Mouse (Mus musculus): ENCODE measurements around the gene Zfp993. TPM values are rescaled to one million over a fixed set of nuclear protein-coding genes. Genes with fewer than 3 reads are reported as not detected.

Gene Zfp993
- polyA plus RNA-seq (2014; fragmentation: Illumina TruSeq; extraction: RNeasy Lipid Tissue Mini Kit (QIAGEN cat#74804); ENCODE audit: insufficient read depth, low read depth, low replicate concordance) = not detected

GRCm38 (mm10) chr4:146610774-146611400, at the start of gene Zfp993:
Zfp993 (plus strand) TSS chr4:146610961.

Other genes starting within 250 kb of the Zfp993 start
- gene Zfp992, start 161.9 kb upstream of the Zfp993 start, polyA plus RNA-seq (2014; fragmentation: Illumina TruSeq; extraction: RNeasy Lipid Tissue Mini Kit (QIAGEN cat#74804); ENCODE audit: insufficient read depth, low read depth, low replicate concordance) = 0.86 TPM
- gene Zfp981, start 108.9 kb upstream of the Zfp993 start, polyA plus RNA-seq (2014; fragmentation: Illumina TruSeq; extraction: RNeasy Lipid Tissue Mini Kit (QIAGEN cat#74804); ENCODE audit: insufficient read depth, low read depth, low replicate concordance) = not detected